Mouse (Mus musculus): ENCODE measurements around the gene Slc25a38.

- TF ChIP-seq CTCF (conservative IDR thresholded peaks at IDR 0.05; ENCODE audit: low read length) = no peak
- no peak for TF ChIP-seq NANOG (IDR thresholded peaks at IDR 0.05; ENCODE audit: borderline replicate concordance, low read length)
- TF ChIP-seq POU5F1 (IDR thresholded peaks at IDR 0.05; ENCODE audit: borderline replicate concordance, low read length) = no peak
Observed at GRCm38 (mm10) chr9:120127538-120128251, 17.5 kb downstream of the Slc25a38 start, which contains the start of gene Rpsa.
